ENCODE assay signal across 8 mouse cellular contexts in genomic region chr1:42851810-42852209, GRCm38 (mm10). TPM values are rescaled to one million over a fixed set of nuclear protein-coding genes. Genes with fewer than 3 reads are reported as not detected.
DNase-seq lines count a peak whose midpoint lies in the region; ATAC-seq lines count a peak whose summit lies in the region.

No protein-coding gene starts in this region.

- H3K4me3 ChIP-seq in intestine, embryonic 14.5 days (ENCODE audit: low read depth, low read length): peak overlapping the region; percentile 88
- H3K4me3 ChIP-seq in neural tube, embryonic 12.5 days: peak overlapping the region; percentile 95

- DNase-seq in cerebellum, postnatal 10 days: peak; percentile 11 to 24
- DNase-seq in 416B (ENCODE audit: low read depth): peak; percentile 17
- peak; percentile 23 for DNase-seq in embryo, embryonic 10 days (ENCODE audit: low spot score)
- DNase-seq in intestine, embryonic 14.5 days (ENCODE audit: low spot score): peak; percentile 60
- no peak for DNase-seq in spleen, postnatal 4 days (ENCODE audit: low spot score in 2 of 2)
- DNase-seq in thymus, postnatal 25 days: no peak

- 4% methylated on average over 16 of the region's 16 CpGs for WGBS in intestine, embryonic 14.5 days
- WGBS in neural tube, embryonic 12.5 days: 3% methylated on average over 16 of the region's 16 CpGs

- no peaks in the 10 kb centered on the region for H3K9me3 ChIP-seq in intestine, embryonic 14.5 days (ENCODE audit: control insufficient read depth, low read length)
- no peaks in the 10 kb centered on the region for H3K9me3 ChIP-seq in neural tube, embryonic 12.5 days

- H3K4me1 ChIP-seq in intestine, embryonic 14.5 days (replicated peaks; ENCODE audit: control insufficient read depth, insufficient read depth, low read length): peaks cover 7% of the 10 kb centered on the region
- peaks cover 6% of the 10 kb centered on the region for H3K4me1 ChIP-seq in neural tube, embryonic 12.5 days

- H3K27ac ChIP-seq in intestine, embryonic 14.5 days (ENCODE audit: low read depth): no peak overlapping the region
- H3K27ac ChIP-seq in neural tube, embryonic 12.5 days: no peak overlapping the region

- ATAC-seq in cerebellum, adult (ENCODE audit: insufficient number of reproducible peaks, low FRiP score, low TSS enrichment): no peak
- ATAC-seq in intestine, embryonic 14.5 days (replicated peaks; ENCODE audit: low FRiP score, low TSS enrichment, low read depth): no peak; the same call in 1 of the 2 replicates
- ATAC-seq in neural tube, embryonic 12.5 days (ENCODE audit: low FRiP score, low read depth): no peak; the same call in 1 of the 2 replicates

- no peaks in the 10 kb centered on the region for H3K27me3 ChIP-seq in intestine, embryonic 14.5 days (replicated peaks; ENCODE audit: control insufficient read depth, insufficient read depth, low read length)
- H3K27me3 ChIP-seq in neural tube, embryonic 12.5 days (replicated peaks): no peaks in the 10 kb centered on the region

- H3K4me2 ChIP-seq in intestine, embryonic 14.5 days (ENCODE audit: low read length): peak overlapping the region; percentile 64
- peak overlapping the region; percentile 70 for H3K4me2 ChIP-seq in neural tube, embryonic 12.5 days (replicated peaks)

- H3K36me3 ChIP-seq in intestine, embryonic 14.5 days (ENCODE audit: control insufficient read depth, insufficient read depth, low read length): no peaks in the 10 kb centered on the region
- no peaks in the 10 kb centered on the region for H3K36me3 ChIP-seq in neural tube, embryonic 12.5 days

- H3K9ac ChIP-seq in intestine, embryonic 14.5 days (ENCODE audit: low read length): peak overlapping the region; percentile 74
- H3K9ac ChIP-seq in neural tube, embryonic 12.5 days: peak overlapping the region; percentile 83

RNA-seq across cellular contexts. Expression of gene Mrps9, which starts 0.8 kb away (rescaled TPM):
- 57.9 and 62.4 TPM in 2 replicates for polyA plus RNA-seq in intestine, embryonic 14.5 days (2014; fragmentation: Nextera tagmentation; extraction: Ambion mirVana)
- 40.3 and 41.6 TPM in 2 replicates for polyA plus RNA-seq in neural tube, embryonic 12.5 days (2016; fragmentation: Nextera tagmentation; extraction: Ambion mirVana)

Comparison
In these comparisons a context has a peak if more than half of its experiments do, and no peak if none do; other contexts are left out.
1. DNase-seq: peak in cerebellum, postnatal 10 days (2 of 2), 416B (single experiment), embryo, embryonic 10 days (single experiment) and intestine, embryonic 14.5 days (single experiment); none in spleen, postnatal 4 days (0 of 2) and thymus, postnatal 25 days (single experiment).